Mouse (Mus musculus): ENCODE data around the gene Gde1.

GRCm38 (mm10) chr7:118710776-118711175 lies 5.2 kb upstream of the Gde1 start:
- TF ChIP-seq MAFK (IDR thresholded peaks at IDR 0.05; ENCODE audit: insufficient read depth, low read depth, low read length): no peak
- TF ChIP-seq HCFC1 (IDR thresholded peaks at IDR 0.05; ENCODE audit: borderline replicate concordance, insufficient read depth, low read length): no peak
- no peak for TF ChIP-seq CHD2 (IDR thresholded peaks at IDR 0.05; ENCODE audit: low read depth, low read length)
- TF ChIP-seq ZC3H11A (IDR thresholded peaks at IDR 0.05; ENCODE audit: borderline replicate concordance, low read depth, low read length): no peak
- TF ChIP-seq ZNF384 (IDR thresholded peaks at IDR 0.05; ENCODE audit: low read depth, low read length): no peak
